Mouse (Mus musculus): Measurements from ENCODE around the gene Mfsd1. TPM values are rescaled to one million over a fixed set of nuclear protein-coding genes. Genes with fewer than 3 reads are reported as not detected.

Gene Mfsd1
- polyA plus RNA-seq (2017; shearing (Covaris generic)): 48.8 TPM

GRCm38 (mm10) chr3:67582273-67583124 lies at the start of gene Mfsd1:
TSS of gene Mfsd1 (plus strand) at chr3:67582741.

Other genes starting within 250 kb of the Mfsd1 start
- gene Mlf1, start 208.6 kb upstream of the Mfsd1 start, polyA plus RNA-seq (2017; shearing (Covaris generic)): 7.1 TPM
- not detected for gene Gm17402, start 207.6 kb upstream of the Mfsd1 start, polyA plus RNA-seq (2017; shearing (Covaris generic))
- gene Gfm1, start 152.6 kb upstream of the Mfsd1 start, polyA plus RNA-seq (2017; shearing (Covaris generic)): 32.2 TPM
- 5.3 TPM for gene Lxn, start 118.8 kb upstream of the Mfsd1 start, polyA plus RNA-seq (2017; shearing (Covaris generic))
- not detected for gene Rarres1, start 67.2 kb upstream of the Mfsd1 start, polyA plus RNA-seq (2017; shearing (Covaris generic))

Data from effector memory CD4-positive, alpha-beta T cell, adult 7 months (primary cell).